Mouse (Mus musculus) embryonic fibroblast, embryonic 13.5 days (primary cell): Measurements from ENCODE around the gene Gm42674.

Source experiments
- CTCF ChIP-seq: IDR thresholded peaks from 2 replicates; pipeline ENCODE4 v1.5.1; 2011; ENCODE audit warnings: mild to moderate bottlenecking, control low read depth, low read length, moderate library complexity, borderline replicate concordance; ENCODE audit not compliant: insufficient read depth
- POLR2A ChIP-seq: IDR thresholded peaks from 2 replicates; pipeline ENCODE4 v1.6.1; 2011; ENCODE audit warnings: low read depth, mild to moderate bottlenecking, control low read depth, low read length, moderate library complexity

GRCm38 (mm10) chr3:90599401-90599800 lies 2.3 kb upstream of the Gm42674 start:
- TF ChIP-seq CTCF (no peak), POLR2A (no peak)
